Mouse (Mus musculus): Measurements from ENCODE around the gene Ccdc71.

Ccdc71 gene

DNA sequence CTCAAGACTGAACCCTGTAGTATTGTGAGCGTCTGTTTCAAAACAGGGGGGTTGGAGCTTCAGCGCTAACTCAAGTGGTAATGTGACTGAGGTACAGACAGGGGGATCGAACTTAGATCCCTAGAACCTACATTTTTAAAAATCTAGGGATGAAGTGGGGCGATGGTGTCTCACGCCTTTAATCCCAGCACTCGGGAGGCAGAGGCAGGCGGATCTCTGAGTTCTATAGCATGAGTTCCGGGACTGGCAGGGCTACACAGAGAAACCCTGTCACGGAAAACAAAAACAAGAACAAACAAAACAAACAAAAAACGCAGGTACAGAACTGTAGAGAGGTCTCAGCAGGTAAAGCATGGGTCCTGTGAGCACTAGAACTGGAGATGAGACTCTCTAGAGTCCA, 3.4 kb upstream of the Ccdc71 start:
- no peak for DNase-seq (ENCODE audit: low spot score in 2 of 2)

DNA sequence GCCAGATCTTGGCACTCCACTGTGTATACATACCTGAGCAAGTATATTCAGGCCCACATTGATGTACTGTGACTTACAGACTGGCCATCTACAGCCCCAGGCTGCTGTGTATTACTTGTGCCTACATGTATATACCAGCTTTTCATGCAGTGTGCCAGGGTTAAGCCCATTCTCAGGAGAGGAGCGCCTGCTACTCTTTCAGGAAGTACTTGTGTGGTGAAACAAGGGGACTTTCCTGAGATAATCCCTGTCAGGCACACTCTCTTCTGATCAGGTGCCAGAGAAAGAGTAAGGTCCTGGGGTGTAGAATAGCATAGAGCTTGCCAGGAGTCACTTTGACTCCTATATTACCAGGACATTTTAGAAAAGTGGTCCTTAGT, 398 bp upstream of the Ccdc71 start:
- no peak for DNase-seq (ENCODE audit: low spot score in 2 of 2)

GRCm38 (mm10) chr9:108461181-108461631, 879 bp downstream of the Ccdc71 start, which contains the start of gene Klhdc8b:
Gene Klhdc8b (minus strand): TSS chr9:108461581.
- no peak for DNase-seq (ENCODE audit: low spot score in 2 of 2)

DNA sequence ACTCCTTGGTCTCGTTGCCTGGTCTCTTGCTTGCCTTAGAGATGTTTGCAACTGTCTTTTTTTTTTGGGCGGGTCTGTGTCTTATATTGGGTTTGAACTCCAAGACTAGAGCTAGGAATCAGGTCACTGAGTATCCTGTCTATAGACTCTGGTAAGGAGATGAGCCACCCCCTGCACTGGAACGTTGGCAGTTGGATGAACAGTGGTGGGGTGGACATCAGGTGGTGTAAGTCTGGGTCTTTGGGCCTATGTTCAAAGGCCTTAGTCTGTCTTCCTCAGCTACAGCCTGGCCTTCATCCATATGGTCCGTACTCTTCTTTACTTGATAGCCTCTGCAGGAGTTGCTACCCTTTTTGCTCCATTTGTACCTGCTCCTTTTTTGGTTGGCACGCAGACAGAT, 1.3 kb downstream of the Ccdc71 start:
- no peak for DNase-seq (ENCODE audit: low spot score in 2 of 2)

- DNase-seq (ENCODE audit: low spot score in 2 of 2): peak in 1 of 2 experiments; percentile 63
These were observed 1.9 kb downstream of the Ccdc71 start for GRCm38 (mm10) chr9:108462192-108462591.

DNA sequence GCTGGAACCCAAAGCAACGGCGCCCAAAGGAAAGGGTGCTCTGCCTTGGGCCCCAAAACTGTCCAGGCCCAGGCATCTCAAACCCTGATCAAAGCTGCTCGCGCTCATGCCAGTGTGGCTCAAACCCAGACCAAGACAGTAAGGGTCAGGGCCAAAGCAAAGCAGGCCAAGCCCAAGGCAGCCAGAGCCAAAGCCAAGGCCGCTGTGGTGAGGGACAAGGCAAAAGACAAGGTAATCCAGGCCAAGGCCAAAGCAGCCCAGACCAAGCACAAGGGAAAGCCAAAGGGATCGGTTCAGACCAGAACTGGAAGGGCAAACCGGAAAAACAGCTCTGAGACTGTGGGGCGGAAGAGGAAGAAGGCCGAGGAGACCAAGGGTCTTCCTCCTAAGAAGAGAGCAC, 3.4 kb downstream of the Ccdc71 start:
- no peak for DNase-seq (ENCODE audit: low spot score in 2 of 2)

- DNase-seq (ENCODE audit: low spot score in 2 of 2): no peak
These were observed 5.9 kb downstream of the Ccdc71 start for GRCm38 (mm10) chr9:108466219-108466618.

DNA sequence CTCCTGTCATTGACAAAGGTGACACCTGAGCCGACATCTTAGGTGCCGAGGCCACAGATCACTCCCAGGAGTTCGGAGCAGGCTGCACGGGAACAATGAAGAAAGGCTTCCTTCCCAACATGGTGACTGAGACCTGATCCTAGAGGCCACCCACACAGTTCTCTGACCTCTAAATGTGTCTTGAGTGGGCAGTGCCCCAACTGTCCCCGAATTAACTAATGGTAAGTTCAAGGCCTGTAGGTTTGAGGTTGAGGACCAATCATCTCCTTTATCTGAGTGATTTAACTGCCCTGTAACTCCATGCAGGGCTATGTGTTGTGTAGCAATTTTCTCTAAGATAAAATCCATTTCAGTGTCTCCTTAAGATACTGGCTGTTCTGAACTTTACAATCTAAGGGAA, 9.1 kb downstream of the Ccdc71 start:
- no peak for DNase-seq (ENCODE audit: low spot score in 2 of 2)

DNA sequence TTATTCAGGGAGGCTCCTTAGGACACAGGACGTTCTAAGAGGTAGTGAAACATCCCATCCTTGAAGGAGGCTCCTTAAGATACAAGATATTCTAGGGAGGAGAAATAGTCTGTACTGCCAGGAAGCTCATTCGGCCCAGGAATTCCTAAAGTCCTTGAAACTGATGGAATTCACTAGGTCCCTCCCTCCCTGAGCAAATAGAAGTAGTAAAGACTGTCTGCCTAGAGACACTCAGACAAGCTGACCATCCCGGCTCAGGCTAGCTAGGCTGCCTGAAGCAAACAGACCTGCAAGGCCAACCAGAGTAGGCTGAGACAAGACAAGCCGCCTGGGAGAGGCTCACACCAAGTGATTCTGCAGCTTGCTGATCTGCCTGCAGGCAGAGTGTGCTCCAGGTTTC, 9.5 kb downstream of the Ccdc71 start:
- no peak for DNase-seq (ENCODE audit: low spot score in 2 of 2)

GRCm38 (mm10) chr9:108474528-108474927, 14.2 kb downstream of the Ccdc71 start:
- DNase-seq (ENCODE audit: low spot score in 2 of 2): no peak

- peak; percentile 92 to 93 for DNase-seq (ENCODE audit: low spot score in 2 of 2)
These were observed 18.4 kb downstream of the Ccdc71 start for GRCm38 (mm10) chr9:108478638-108479156.

DNA sequence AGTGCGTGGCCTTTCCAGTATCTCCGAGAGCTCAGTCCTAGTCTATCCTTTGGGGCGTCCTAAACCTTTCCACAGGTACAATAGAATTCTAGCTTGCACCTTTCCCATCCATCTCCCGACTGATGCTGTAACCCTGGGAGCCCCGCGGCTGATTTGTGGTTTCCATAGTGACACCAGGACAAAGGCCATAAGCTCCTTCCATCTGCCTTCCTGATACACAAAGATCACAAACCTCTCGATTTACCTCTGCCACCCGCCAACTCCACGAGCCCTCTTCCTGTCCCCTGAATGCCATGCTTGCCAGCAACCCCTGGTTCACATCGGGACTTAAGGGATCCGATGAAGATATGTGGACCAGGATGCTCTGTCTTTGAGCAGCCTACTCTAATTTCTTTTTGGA, 18.9 kb downstream of the Ccdc71 start:
- DNase-seq (ENCODE audit: low spot score in 2 of 2): no peak

- DNase-seq (ENCODE audit: low spot score in 2 of 2): peak; percentile 82 to 89
These were observed 19.5 kb downstream of the Ccdc71 start, which contains the start of gene Lamb2 for GRCm38 (mm10) chr9:108479721-108480351. Gene Lamb2 (plus strand): TSS chr9:108479736.

DNA sequence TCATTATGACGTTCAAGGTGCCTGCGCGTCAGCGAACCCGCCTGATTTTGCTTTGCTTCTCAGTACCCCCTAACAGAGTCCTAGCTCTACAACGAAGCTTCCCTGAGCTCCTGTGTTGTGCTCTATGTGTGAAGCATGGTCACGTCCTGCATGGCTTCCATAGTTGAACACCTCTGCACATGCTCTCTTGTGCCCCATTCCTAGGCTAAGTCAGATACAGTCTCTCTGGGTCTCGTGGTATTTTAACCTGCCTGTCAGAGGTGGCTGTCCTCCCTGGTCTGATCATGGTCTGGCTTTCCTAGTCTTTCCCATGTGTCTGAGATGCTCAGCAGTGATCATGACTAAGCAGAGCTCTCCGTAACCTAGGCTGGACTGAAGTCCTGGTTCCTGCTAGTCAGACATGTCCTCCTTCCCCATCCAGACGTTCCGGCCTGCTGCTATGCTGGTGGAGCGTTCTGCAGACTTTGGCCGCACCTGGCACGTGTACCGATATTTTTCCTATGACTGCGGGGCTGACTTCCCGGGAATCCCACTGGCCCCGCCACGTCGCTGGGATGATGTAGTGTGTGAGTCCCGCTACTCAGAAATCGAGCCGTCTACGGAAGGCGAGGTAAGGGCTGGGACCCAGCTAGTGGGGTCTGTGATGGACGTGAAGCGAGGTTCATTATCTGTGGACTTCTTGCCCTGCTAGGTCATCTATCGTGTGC, 20.6 kb downstream of the Ccdc71 start:
- DNase-seq (ENCODE audit: low spot score in 2 of 2): no peak

GRCm38 (mm10) chr9:108481520-108482210, 21.3 kb downstream of the Ccdc71 start:
- peak; percentile 60 to 71 for DNase-seq (ENCODE audit: low spot score in 2 of 2)

DNA sequence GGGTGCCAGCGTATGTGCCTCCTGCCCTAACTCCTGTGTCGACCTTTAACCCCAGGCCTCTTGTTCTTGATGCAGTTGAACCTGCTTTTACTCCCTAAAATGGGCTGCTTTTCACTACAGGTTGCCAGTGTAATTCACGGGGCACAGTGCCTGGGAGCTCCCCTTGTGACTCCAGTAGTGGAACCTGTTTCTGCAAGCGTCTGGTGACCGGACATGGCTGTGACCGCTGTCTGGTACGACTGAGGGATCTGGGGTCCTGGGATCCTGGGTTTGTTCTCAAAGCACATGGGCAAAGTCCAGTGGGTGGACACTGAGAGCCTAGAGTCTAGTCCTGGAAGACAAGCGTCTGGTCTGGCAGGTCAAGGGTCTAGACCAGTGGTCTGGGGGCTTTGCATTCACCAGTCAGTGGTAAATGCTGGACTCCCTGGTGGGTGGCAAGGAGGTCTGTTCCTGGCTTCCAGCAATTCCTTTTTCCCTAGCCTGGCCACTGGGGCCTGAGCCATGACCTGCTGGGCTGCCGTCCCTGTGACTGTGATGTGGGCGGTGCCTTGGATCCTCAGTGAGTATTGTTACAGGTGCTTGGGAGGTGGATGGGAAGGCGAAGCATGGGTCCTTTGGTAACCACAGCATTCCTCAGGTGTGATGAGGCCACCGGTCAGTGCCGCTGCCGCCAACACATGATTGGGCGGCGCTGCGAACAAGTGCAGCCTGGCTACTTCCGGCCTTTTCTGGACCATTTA, 22.9 kb downstream of the Ccdc71 start:
- DNase-seq (ENCODE audit: low spot score in 2 of 2): no peak

GRCm38 (mm10) chr9:108484021-108484420, 23.7 kb downstream of the Ccdc71 start:
- no peak for DNase-seq (ENCODE audit: low spot score in 2 of 2)

GRCm38 (mm10) chr9:108485301-108485875, 25.1 kb downstream of the Ccdc71 start:
- no peak for DNase-seq (ENCODE audit: low spot score in 2 of 2)

DNA sequence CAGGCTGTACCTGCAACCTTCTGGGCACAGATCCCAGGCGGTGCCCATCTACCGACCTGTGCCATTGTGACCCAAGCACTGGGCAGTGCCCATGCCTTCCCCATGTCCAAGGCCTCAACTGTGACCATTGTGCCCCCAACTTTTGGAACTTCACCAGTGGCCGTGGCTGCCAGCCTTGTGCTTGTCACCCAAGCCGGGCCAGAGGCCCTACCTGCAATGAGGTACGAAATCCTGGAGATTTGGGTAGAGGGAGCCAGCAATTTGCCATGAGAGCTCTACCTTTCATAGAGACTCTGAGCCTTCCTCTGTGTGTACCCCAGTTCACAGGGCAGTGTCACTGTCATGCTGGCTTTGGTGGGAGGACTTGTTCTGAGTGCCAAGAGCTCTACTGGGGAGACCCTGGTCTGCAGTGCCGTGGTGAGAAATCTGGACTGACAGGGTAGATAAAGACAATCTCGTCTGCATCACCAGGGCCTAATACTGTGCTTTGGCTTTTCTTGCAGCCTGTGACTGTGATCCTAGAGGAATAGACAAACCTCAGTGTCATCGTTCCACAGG, 26.7 kb downstream of the Ccdc71 start:
- DNase-seq (ENCODE audit: low spot score in 2 of 2): no peak

DNA sequence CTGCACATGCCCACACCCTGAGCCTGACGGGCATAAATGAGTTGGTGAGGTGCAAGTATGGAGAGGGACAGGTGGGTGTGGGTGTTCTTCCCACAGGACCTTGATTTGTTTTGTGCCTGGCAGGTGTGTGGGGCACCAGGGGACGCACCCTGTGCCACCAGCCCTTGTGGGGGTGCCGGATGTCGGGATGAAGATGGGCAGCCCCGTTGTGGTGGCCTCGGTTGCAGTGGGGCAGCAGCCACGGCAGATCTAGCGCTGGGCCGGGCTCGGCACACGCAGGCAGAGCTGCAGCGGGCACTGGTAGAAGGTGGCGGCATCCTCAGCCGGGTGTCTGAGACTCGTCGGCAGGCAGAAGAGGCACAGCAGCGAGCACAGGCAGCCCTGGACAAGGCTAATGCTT, 28.1 kb downstream of the Ccdc71 start:
- DNase-seq (ENCODE audit: low spot score in 2 of 2): no peak

GRCm38 (mm10) chr9:108489215-108489614, 28.9 kb downstream of the Ccdc71 start:
- DNase-seq (ENCODE audit: low spot score in 2 of 2): no peak

Measured in heart, adult 9 months (tissue).